Mouse (Mus musculus): Measurements from ENCODE around the gene Ppp3ca.

Ppp3ca gene

GRCm38 (mm10) chr3:136905577-136905976, 235.7 kb downstream of the Ppp3ca start:
- DNase-seq (ENCODE audit: low read depth, low spot score) = peak; percentile 43

- no peak for DNase-seq (ENCODE audit: low read depth, low spot score)
Measured at GRCm38 (mm10) chr3:136909534-136909933, 239.6 kb downstream of the Ppp3ca start.

- no peak for DNase-seq (ENCODE audit: low read depth, low spot score)
Measured at GRCm38 (mm10) chr3:136911276-136911675, 241.4 kb downstream of the Ppp3ca start.

- DNase-seq (ENCODE audit: low read depth, low spot score) = no peak
Measured at GRCm38 (mm10) chr3:136917080-136917479, 247.2 kb downstream of the Ppp3ca start.

- no peak for DNase-seq (ENCODE audit: low read depth, low spot score)
Measured at GRCm38 (mm10) chr3:136933071-136933470, 263.1 kb downstream of the Ppp3ca start.

- DNase-seq (ENCODE audit: low read depth, low spot score) = peak; percentile 70
Measured at GRCm38 (mm10) chr3:136940733-136941601, 271.0 kb downstream of the Ppp3ca start.

- peak; percentile 34 for DNase-seq (ENCODE audit: low read depth, low spot score)
Measured at GRCm38 (mm10) chr3:136941602-136941926, 271.6 kb downstream of the Ppp3ca start.

GRCm38 (mm10) chr3:136945550-136945949, 275.6 kb downstream of the Ppp3ca start:
- no peak for DNase-seq (ENCODE audit: low read depth, low spot score)

GRCm38 (mm10) chr3:136946662-136947061, 276.7 kb downstream of the Ppp3ca start:
- no peak for DNase-seq (ENCODE audit: low read depth, low spot score)

GRCm38 (mm10) chr3:136948142-136948541, 278.2 kb downstream of the Ppp3ca start:
- DNase-seq (ENCODE audit: low read depth, low spot score) = no peak

GRCm38 (mm10) chr3:136951792-136952191, 281.9 kb downstream of the Ppp3ca start:
- DNase-seq (ENCODE audit: low read depth, low spot score) = no peak

GRCm38 (mm10) chr3:136952822-136953221, 282.9 kb downstream of the Ppp3ca start:
- DNase-seq (ENCODE audit: low read depth, low spot score) = no peak

- DNase-seq (ENCODE audit: low read depth, low spot score) = no peak
Measured at GRCm38 (mm10) chr3:136955043-136955442, 285.1 kb downstream of the Ppp3ca start.

- no peak for DNase-seq (ENCODE audit: low read depth, low spot score)
Measured at GRCm38 (mm10) chr3:136960314-136960713, 290.4 kb downstream of the Ppp3ca start.

GRCm38 (mm10) chr3:136966786-136967185, 296.9 kb downstream of the Ppp3ca start:
- DNase-seq (ENCODE audit: low read depth, low spot score) = no peak

GRCm38 (mm10) chr3:136967510-136967909, 297.6 kb downstream of the Ppp3ca start:
- no peak for DNase-seq (ENCODE audit: low read depth, low spot score)

GRCm38 (mm10) chr3:136969796-136970195, 299.9 kb downstream of the Ppp3ca start:
- DNase-seq (ENCODE audit: low read depth, low spot score) = no peak

- no peak for DNase-seq (ENCODE audit: low read depth, low spot score)
Measured at GRCm38 (mm10) chr3:136977859-136978258, 307.9 kb downstream of the Ppp3ca start.

GRCm38 (mm10) chr3:136980915-136981588, 311.1 kb downstream of the Ppp3ca start:
- no peak for DNase-seq (ENCODE audit: low read depth, low spot score)

- no peak for DNase-seq (ENCODE audit: low read depth, low spot score)
Measured at GRCm38 (mm10) chr3:136981589-136981924, 311.6 kb downstream of the Ppp3ca start.

- no peak for DNase-seq (ENCODE audit: low read depth, low spot score)
Measured at GRCm38 (mm10) chr3:136982021-136982420, 312.1 kb downstream of the Ppp3ca start.

GRCm38 (mm10) chr3:136986096-136986881, 316.4 kb downstream of the Ppp3ca start:
- no peak for DNase-seq (ENCODE audit: low read depth, low spot score)
